Mouse (Mus musculus): ENCODE data around the gene Oit1.

- TF ChIP-seq CTCF (IDR thresholded peaks at IDR 0.05; ENCODE audit: borderline replicate concordance, control insufficient read depth, extremely low read depth, insufficient read depth, low read length, poor library complexity): peak; percentile 74; the same call in 1 of the 2 replicates
- TF ChIP-seq POLR2A (IDR thresholded peaks at IDR 0.05; ENCODE audit: control insufficient read depth, extremely low read depth, insufficient read depth, low read length, poor library complexity): no peak
Observed at GRCm38 (mm10) chr14:8300281-8300680, 78.3 kb downstream of the Oit1 start.
